ENCODE assay signal across 9 mouse cellular contexts in the genomic region with DNA sequence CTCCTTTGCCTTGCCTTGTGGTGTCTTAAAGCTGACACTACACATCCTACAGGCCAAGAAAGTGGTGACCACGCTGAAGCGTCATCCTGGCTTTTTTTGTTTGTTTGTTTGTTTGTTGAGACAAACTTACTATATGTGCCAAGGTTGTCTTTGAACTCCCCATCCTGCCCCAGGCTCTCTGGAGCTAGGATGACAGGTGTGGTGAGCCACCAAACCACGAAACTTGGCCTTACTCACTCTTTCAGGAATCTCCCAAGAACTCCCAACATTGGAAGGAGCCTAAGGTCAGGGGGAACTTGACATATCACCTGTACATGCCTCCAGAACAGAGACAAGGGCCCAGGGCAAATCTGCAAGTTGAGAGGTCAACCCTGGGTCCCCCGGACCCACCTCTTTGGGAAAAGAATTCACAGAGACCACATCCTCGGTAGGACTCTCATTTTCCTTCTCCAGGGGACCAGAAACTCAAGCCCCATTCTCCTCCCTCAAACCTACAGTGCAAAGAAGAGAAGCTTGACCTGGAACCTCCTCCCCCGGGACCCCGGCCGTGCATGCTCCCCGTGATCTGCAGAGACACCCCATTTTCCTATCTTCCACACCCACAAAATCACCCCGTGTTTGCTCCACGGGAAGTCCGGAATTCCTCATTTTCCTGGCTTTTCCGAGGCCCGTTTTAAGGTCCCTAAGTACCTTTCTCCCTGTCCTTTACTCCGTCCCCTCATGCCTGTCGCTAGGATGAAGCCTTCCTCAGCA. TPM values are rescaled to one million over a fixed set of nuclear protein-coding genes. Genes with fewer than 3 reads are reported as not detected.
DNase-seq lines count a peak whose midpoint lies in the region; ATAC-seq and TF ChIP-seq lines count a peak whose summit lies in the region.
"Had no signal": no experiment of that assay in that cellular context is flagged by ENCODE, and none has a peak within 500 bp of the region (broad histone marks: within the 10 kb centered on the region; RNA-seq: fewer than 3 reads in every experiment).

No protein-coding gene starts in this region.

- no peaks in the 10 kb centered on the region for H3K27me3 ChIP-seq in heart, postnatal 0 days (ENCODE audit: control insufficient read depth, insufficient read depth, low read length)
- no peaks in the 10 kb centered on the region for H3K27me3 ChIP-seq in hindbrain, embryonic 14.5 days (ENCODE audit: control insufficient read depth, insufficient read depth, low read length)
- H3K27me3 ChIP-seq in midbrain, embryonic 13.5 days, result no peaks in the 10 kb centered on the region
- H3K27me3 ChIP-seq: Patski had no signal

- TF ChIP-seq CTCF in heart, postnatal 0 days (IDR thresholded peaks at IDR 0.05; ENCODE audit: low read depth), result no peak

- no peak for TF ChIP-seq EP300 in heart, postnatal 0 days (IDR thresholded peaks at IDR 0.05; ENCODE audit: low read depth)

- 50% methylated on average over 16 of the region's 16 CpGs for WGBS in heart, postnatal 0 days
- WGBS in hindbrain, embryonic 14.5 days, result 38% methylated on average over 16 of the region's 16 CpGs
- WGBS in midbrain, embryonic 13.5 days, result 41% methylated on average over 16 of the region's 16 CpGs

- no peak for ATAC-seq in heart, postnatal 0 days (ENCODE audit: insufficient read depth, low read depth)
- no peak for ATAC-seq in hindbrain, embryonic 14.5 days (ENCODE audit: low FRiP score)
- no peak for ATAC-seq in midbrain, embryonic 13.5 days

- DNase-seq in heart, postnatal 0 days (ENCODE audit: low spot score), result no peak
- no peak for DNase-seq in heart, postnatal 4 days
- DNase-seq in cerebellum, postnatal 10 days, result peak; percentile 60 to 62
- DNase-seq in hindbrain, embryonic 14.5 days (ENCODE audit: low spot score), result no peak
- DNase-seq in retina, postnatal 1 day, result no peak
- DNase-seq in spleen, postnatal 10 days (ENCODE audit: low spot score in 2 of 2), result no peak
- DNase-seq in thymus, postnatal 14 days, result no peak

- H3K9ac ChIP-seq in heart, postnatal 0 days (replicated peaks; ENCODE audit: low read depth, low read length), result peak overlapping the region; percentile 59
- H3K9ac ChIP-seq in hindbrain, embryonic 14.5 days, result peak overlapping the region; percentile 75
- H3K9ac ChIP-seq in midbrain, embryonic 13.5 days (replicated peaks), result peak overlapping the region; percentile 86

- H3K36me3 ChIP-seq in heart, postnatal 0 days (replicated peaks; ENCODE audit: control insufficient read depth, insufficient read depth, low read length), result 0 out of 2 replicates have a peak, but pooled peaks cover 6% of the 10 kb centered on the region
- H3K36me3 ChIP-seq in hindbrain, embryonic 14.5 days (replicated peaks; ENCODE audit: control insufficient read depth, insufficient read depth), result no peaks in the 10 kb centered on the region
- H3K36me3 ChIP-seq in midbrain, embryonic 13.5 days, result no peaks in the 10 kb centered on the region

- peak overlapping the region; percentile 77 for H3K27ac ChIP-seq in heart, postnatal 0 days (ENCODE audit: low read depth)
- H3K27ac ChIP-seq in hindbrain, embryonic 14.5 days, result peak overlapping the region; percentile 86
- H3K27ac ChIP-seq in midbrain, embryonic 13.5 days, result peak overlapping the region; percentile 95

- peaks cover 40% of the 10 kb centered on the region for H3K4me1 ChIP-seq in heart, postnatal 0 days (ENCODE audit: control insufficient read depth, insufficient read depth)
- peaks cover 28% of the 10 kb centered on the region for H3K4me1 ChIP-seq in hindbrain, embryonic 14.5 days (replicated peaks; ENCODE audit: control insufficient read depth, insufficient read depth, low read length)
- H3K4me1 ChIP-seq in midbrain, embryonic 13.5 days (replicated peaks), result peaks cover 37% of the 10 kb centered on the region

- no peaks in the 10 kb centered on the region for H3K9me3 ChIP-seq in heart, postnatal 0 days (replicated peaks; ENCODE audit: control insufficient read depth, low read length)
- H3K9me3 ChIP-seq in hindbrain, embryonic 14.5 days (ENCODE audit: control insufficient read depth, low read length), result no peaks in the 10 kb centered on the region
- no peaks in the 10 kb centered on the region for H3K9me3 ChIP-seq in midbrain, embryonic 13.5 days

- peak overlapping the region; percentile 66 for H3K4me2 ChIP-seq in heart, postnatal 0 days (ENCODE audit: low read depth, low read length)
- H3K4me2 ChIP-seq in hindbrain, embryonic 14.5 days (replicated peaks), result peak overlapping the region; percentile 67
- peak overlapping the region; percentile 81 for H3K4me2 ChIP-seq in midbrain, embryonic 13.5 days (replicated peaks)

- H3K4me3 ChIP-seq in heart, postnatal 0 days (ENCODE audit: low read depth, low read length), result peak overlapping the region; percentile 38
- H3K4me3 ChIP-seq in hindbrain, embryonic 14.5 days (replicated peaks; ENCODE audit: low read length), result peak overlapping the region; percentile 38
- peak overlapping the region; percentile 51 for H3K4me3 ChIP-seq in midbrain, embryonic 13.5 days (replicated peaks)

RNA-seq across cellular contexts. Expression of gene Mamstr, which starts 2.9 kb away (rescaled TPM):
- total RNA-seq in heart, postnatal 0 days (2014; rRNA removed; ENCODE audit: low replicate concordance), result 5.6 and 6.5 TPM in 2 replicates
- polyA plus RNA-seq in heart, postnatal 0 days (2015; fragmentation: Nextera tagmentation; extraction: Ambion mirVana), result 7.2 and 7.7 TPM in 2 replicates
- total RNA-seq in heart, postnatal 4 days (2021), result 10 to 100 TPM in 1 of 2 experiments, 1 to 10 TPM in 1; 8.8 to 11.7 TPM
- polyA plus RNA-seq in hindbrain, embryonic 14.5 days (2014; fragmentation: Nextera tagmentation; extraction: Ambion mirVana), result 3.0 and 3.1 TPM in 2 replicates
- 3.1 and 4.8 TPM in 2 replicates for polyA plus RNA-seq in midbrain, embryonic 13.5 days (2015; fragmentation: Nextera tagmentation; extraction: Ambion mirVana)

RNA-seq across cellular contexts. Expression of gene Rasip1, which starts 15.4 kb away (rescaled TPM):
- 68.8 and 77.6 TPM in 2 replicates for total RNA-seq in heart, postnatal 0 days (2014; rRNA removed; ENCODE audit: low replicate concordance)
- 13.7 and 14.3 TPM in 2 replicates for polyA plus RNA-seq in heart, postnatal 0 days (2015; fragmentation: Nextera tagmentation; extraction: Ambion mirVana)
- total RNA-seq in heart, postnatal 4 days (2021), result 10 to 100 TPM; 50.0 to 50.5 TPM
- polyA plus RNA-seq in hindbrain, embryonic 14.5 days (2014; fragmentation: Nextera tagmentation; extraction: Ambion mirVana), result 17.2 and 18.3 TPM in 2 replicates
- polyA plus RNA-seq in midbrain, embryonic 13.5 days (2015; fragmentation: Nextera tagmentation; extraction: Ambion mirVana), result 7.5 and 9.4 TPM in 2 replicates

RNA-seq across cellular contexts. Expression of gene Izumo1, which starts 21.1 kb away (rescaled TPM):
- total RNA-seq in heart, postnatal 0 days (2014; rRNA removed; ENCODE audit: low replicate concordance), result 0.53 TPM in 1 of 2 replicates, not detected in the other
- polyA plus RNA-seq in heart, postnatal 0 days (2015; fragmentation: Nextera tagmentation; extraction: Ambion mirVana), result 0.11 and 0.23 TPM in 2 replicates
- under 1 TPM; 0.56 to 0.60 TPM for total RNA-seq in heart, postnatal 4 days (2021)
- not detected in 2 replicates for polyA plus RNA-seq in hindbrain, embryonic 14.5 days (2014; fragmentation: Nextera tagmentation; extraction: Ambion mirVana)
- 0.17 TPM in 1 of 2 replicates, not detected in the other for polyA plus RNA-seq in midbrain, embryonic 13.5 days (2015; fragmentation: Nextera tagmentation; extraction: Ambion mirVana)

RNA-seq across cellular contexts. Expression of gene Fut2, which starts 23.5 kb away (rescaled TPM):
- not detected in 2 replicates for total RNA-seq in heart, postnatal 0 days (2014; rRNA removed; ENCODE audit: low replicate concordance)
- polyA plus RNA-seq in heart, postnatal 0 days (2015; fragmentation: Nextera tagmentation; extraction: Ambion mirVana), result 1.5 and 1.7 TPM in 2 replicates
- total RNA-seq in heart, postnatal 4 days (2021), result not detected
- polyA plus RNA-seq in hindbrain, embryonic 14.5 days (2014; fragmentation: Nextera tagmentation; extraction: Ambion mirVana), result 0.07 and 0.11 TPM in 2 replicates
- polyA plus RNA-seq in midbrain, embryonic 13.5 days (2015; fragmentation: Nextera tagmentation; extraction: Ambion mirVana), result 0.06 and 0.09 TPM in 2 replicates

RNA-seq across cellular contexts. Expression of gene Fut1, which starts 25.6 kb away (rescaled TPM):
- not detected in 2 replicates for total RNA-seq in heart, postnatal 0 days (2014; rRNA removed; ENCODE audit: low replicate concordance)
- polyA plus RNA-seq in heart, postnatal 0 days (2015; fragmentation: Nextera tagmentation; extraction: Ambion mirVana), result not detected in 2 replicates
- total RNA-seq in heart, postnatal 4 days (2021), result not detected
- not detected in 2 replicates for polyA plus RNA-seq in hindbrain, embryonic 14.5 days (2014; fragmentation: Nextera tagmentation; extraction: Ambion mirVana)
- polyA plus RNA-seq in midbrain, embryonic 13.5 days (2015; fragmentation: Nextera tagmentation; extraction: Ambion mirVana), result not detected in 2 replicates

Comparison
In these comparisons a context has a peak if more than half of its experiments do, and no peak if none do; other contexts are left out.
1. DNase-seq: peak in cerebellum, postnatal 10 days (2 of 2); none in heart, postnatal 0 days (single experiment), heart, postnatal 4 days (single experiment), hindbrain, embryonic 14.5 days (single experiment), retina, postnatal 1 day (single experiment), spleen, postnatal 10 days (0 of 2) and thymus, postnatal 14 days (single experiment).
2. Peak in every context shown above with its lines, with median percentiles within 50 percentile points of each other: H3K27ac ChIP-seq, H3K4me2 ChIP-seq, H3K4me3 ChIP-seq and H3K9ac ChIP-seq.